In the genomic region with DNA sequence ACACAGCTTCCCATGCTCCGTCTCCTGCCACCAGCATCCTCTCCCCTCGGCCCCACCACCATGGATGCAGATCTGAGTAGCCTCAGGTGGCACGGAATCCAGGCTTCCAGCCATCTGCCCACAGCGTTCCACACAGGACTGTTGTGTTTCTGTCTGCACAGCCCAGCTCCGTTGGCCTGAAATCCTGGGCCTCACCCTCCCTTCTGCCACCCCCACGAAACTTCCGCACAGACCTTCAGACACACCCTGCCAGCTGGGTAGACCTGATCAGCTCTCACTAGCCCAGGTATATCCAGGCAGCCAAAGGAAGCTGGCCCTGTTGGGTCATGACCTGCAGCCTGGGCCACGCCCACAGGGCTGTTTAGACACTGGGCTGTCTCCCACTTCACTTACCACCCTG, we compare ENCODE assay signal across 16 mouse cellular contexts.
DNase-seq lines count a peak whose midpoint lies in the region; ATAC-seq and TF ChIP-seq lines count a peak whose summit lies in the region.
"Had no signal": no experiment of that assay in that cellular context is flagged by ENCODE, and none has a peak within 500 bp of the region (broad histone marks: within the 10 kb centered on the region; RNA-seq: fewer than 3 reads in every experiment).

No protein-coding gene starts in this region.

- H3K9ac ChIP-seq in hindbrain, embryonic 14.5 days: no peak overlapping the region
- no peak overlapping the region for H3K9ac ChIP-seq in intestine, embryonic 16.5 days (ENCODE audit: low read depth, low read length)
- H3K9ac ChIP-seq: forebrain, embryonic 12.5 days; heart, embryonic 15.5 days; lung, embryonic 15.5 days had no signal

- 90% methylated on average over 8 of the region's 8 CpGs for WGBS in hindbrain, embryonic 10.5 days
- 91% methylated on average over 8 of the region's 8 CpGs for WGBS in hindbrain, embryonic 14.5 days
- WGBS in intestine, embryonic 16.5 days: 57% methylated on average over 8 of the region's 8 CpGs

- intact Hi-C loops in left cerebral cortex, postnatal 14 days (cut with DNase I): no loop called here

- H3K4me3 ChIP-seq in hindbrain, embryonic 10.5 days: no peak overlapping the region
- no peak overlapping the region for H3K4me3 ChIP-seq in hindbrain, embryonic 14.5 days (replicated peaks; ENCODE audit: low read length)
- H3K4me3 ChIP-seq in E14TG2a.4 (replicated peaks; ENCODE audit: low read length): 0 out of 2 replicates have a peak overlapping the region, but pooled peaks have one; percentile 24
- H3K4me3 ChIP-seq in intestine, embryonic 16.5 days (ENCODE audit: low read length): no peak overlapping the region
- H3K4me3 ChIP-seq: forebrain, embryonic 12.5 days; heart, embryonic 15.5 days; lung, embryonic 15.5 days; myocyte had no signal

- peaks cover 40% of the 10 kb centered on the region for H3K4me1 ChIP-seq in hindbrain, embryonic 10.5 days (replicated peaks)
- no peaks in the 10 kb centered on the region for H3K4me1 ChIP-seq in hindbrain, embryonic 14.5 days (replicated peaks; ENCODE audit: control insufficient read depth, insufficient read depth, low read length)
- H3K4me1 ChIP-seq in E14TG2a.4 (replicated peaks; ENCODE audit: low read depth, low read length): peaks cover 57% of the 10 kb centered on the region
- H3K4me1 ChIP-seq in intestine, embryonic 16.5 days (ENCODE audit: control insufficient read depth, insufficient read depth, low read length): peaks cover 11% of the 10 kb centered on the region
- H3K4me1 ChIP-seq: heart, embryonic 15.5 days had no signal

- no peak overlapping the region for H3K4me2 ChIP-seq in hindbrain, embryonic 14.5 days (replicated peaks)
- no peak overlapping the region for H3K4me2 ChIP-seq in intestine, embryonic 16.5 days (ENCODE audit: low read depth, low read length)
- H3K4me2 ChIP-seq: forebrain, embryonic 12.5 days; heart, embryonic 15.5 days; lung, embryonic 15.5 days had no signal

- no peak for DNase-seq in hindbrain, embryonic 10.5 days (ENCODE audit: low spot score)
- DNase-seq in hindbrain, embryonic 14.5 days (ENCODE audit: low spot score): no peak
- DNase-seq in cerebellum, adult 9-10 months: peak; percentile 66
- no peak for DNase-seq in spleen, postnatal 14 days (ENCODE audit: low spot score in 2 of 2)
- no peak for DNase-seq in embryo, embryonic 9.5 days (ENCODE audit: extremely low spot score)
- DNase-seq in left cerebral cortex, postnatal 14 days (ENCODE audit: low spot score in 2 of 2): no peak
- DNase-seq: B cell, adult 2 months; kidney, adult 2 months; kidney, postnatal 36 days; right cerebral cortex, adult 18-20 months had no signal

- H3K27ac ChIP-seq in hindbrain, embryonic 10.5 days: 0 out of 2 replicates have a peak overlapping the region, but pooled peaks have one; percentile 16
- no peak overlapping the region for H3K27ac ChIP-seq in hindbrain, embryonic 14.5 days
- no peak overlapping the region for H3K27ac ChIP-seq in intestine, embryonic 16.5 days (ENCODE audit: low read length)
- H3K27ac ChIP-seq: forebrain, embryonic 12.5 days; heart, embryonic 15.5 days; lung, embryonic 15.5 days had no signal

- no peak for TF ChIP-seq CTCF in E14TG2a.4 (conservative IDR thresholded peaks at IDR 0.05; ENCODE audit: low read length)

- ATAC-seq in hindbrain, embryonic 14.5 days (ENCODE audit: low FRiP score): no peak
- ATAC-seq in intestine, embryonic 16.5 days: peak; percentile 68

- H3K9me3 ChIP-seq in hindbrain, embryonic 10.5 days: no peaks in the 10 kb centered on the region
- H3K9me3 ChIP-seq in hindbrain, embryonic 14.5 days (ENCODE audit: control insufficient read depth, low read length): no peaks in the 10 kb centered on the region
- no peaks in the 10 kb centered on the region for H3K9me3 ChIP-seq in E14TG2a.4 (ENCODE audit: low read length)
- H3K9me3 ChIP-seq in intestine, embryonic 16.5 days (ENCODE audit: control insufficient read depth, low read length): no peaks in the 10 kb centered on the region
- H3K9me3 ChIP-seq: forebrain, embryonic 12.5 days; heart, embryonic 15.5 days; lung, embryonic 15.5 days had no signal

- H3K27me3 ChIP-seq in hindbrain, embryonic 10.5 days (ENCODE audit: insufficient read depth, poor library complexity, severe bottlenecking): no peaks in the 10 kb centered on the region
- no peaks in the 10 kb centered on the region for H3K27me3 ChIP-seq in hindbrain, embryonic 14.5 days (ENCODE audit: control insufficient read depth, insufficient read depth, low read length)
- no peaks in the 10 kb centered on the region for H3K27me3 ChIP-seq in E14TG2a.4 (ENCODE audit: insufficient read depth, low read length)
- H3K27me3 ChIP-seq in intestine, embryonic 16.5 days (replicated peaks; ENCODE audit: control insufficient read depth, insufficient read depth, low read length): no peaks in the 10 kb centered on the region
- H3K27me3 ChIP-seq: forebrain, embryonic 12.5 days; heart, embryonic 15.5 days; lung, embryonic 15.5 days had no signal

- H3K36me3 ChIP-seq in hindbrain, embryonic 10.5 days: no peaks in the 10 kb centered on the region
- H3K36me3 ChIP-seq in hindbrain, embryonic 14.5 days (replicated peaks; ENCODE audit: control insufficient read depth, insufficient read depth): no peaks in the 10 kb centered on the region
- no peaks in the 10 kb centered on the region for H3K36me3 ChIP-seq in E14TG2a.4 (ENCODE audit: insufficient read depth, low read length)
- H3K36me3 ChIP-seq in intestine, embryonic 16.5 days (ENCODE audit: control insufficient read depth, insufficient read depth, low read length): no peaks in the 10 kb centered on the region
- H3K36me3 ChIP-seq: heart, embryonic 15.5 days; lung, embryonic 15.5 days had no signal
